Mouse (Mus musculus): ENCODE results near the gene Sdccag8. TPM values are rescaled to one million over a fixed set of nuclear protein-coding genes. Genes with fewer than 3 reads are reported as not detected.

The Sdccag8 gene
- polyA plus RNA-seq, 1 experiment = 4.0 TPM

DNA sequence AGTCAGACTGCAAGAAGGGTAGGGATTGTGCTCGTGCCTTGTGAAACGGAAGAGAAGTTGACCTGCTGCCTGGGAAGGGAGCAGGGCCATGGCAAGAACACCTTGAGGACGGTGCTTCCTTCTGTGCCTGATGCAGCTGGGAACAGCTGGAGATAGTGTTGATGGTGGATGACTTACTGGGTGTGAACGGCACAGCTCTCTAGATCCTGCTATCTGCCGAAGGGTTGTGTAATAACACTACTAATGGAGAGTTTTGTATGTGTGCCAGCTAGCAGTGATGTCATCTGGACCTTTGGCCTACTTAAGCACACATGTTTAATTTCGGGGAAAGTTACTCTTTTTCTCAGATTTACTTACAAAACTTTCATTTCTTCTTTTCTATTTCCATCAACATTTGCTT lies 4.3 kb downstream of the Sdccag8 start:
- TF ChIP-seq POLR2A (IDR thresholded peaks at IDR 0.05; ENCODE audit: low read depth, low read length) (no peak), CTCF (IDR thresholded peaks at IDR 0.05; ENCODE audit: extremely low read depth, insufficient read depth, insufficient read length, insufficient replicate concordance) (no peak)
- Histone ChIP-seq H3K4me1 (ENCODE audit: control insufficient read depth, insufficient read depth, insufficient read length) (peaks cover 8% of the 10 kb centered on the region; the same call in 1 of the 2 replicates), H3K27ac (ENCODE audit: insufficient read depth, low read length) (peak overlapping the region; percentile 22; the same call in 1 of the 2 replicates), H3K36me3 (ENCODE audit: control insufficient read depth, insufficient read depth, low read length) (no peaks in the 10 kb centered on the region), H3K4me3 (ENCODE audit: extremely low read depth, insufficient read depth, insufficient read length) (no peak overlapping the region), H3K27me3 (ENCODE audit: control insufficient read depth, insufficient read depth, low read length) (no peaks in the 10 kb centered on the region)
- 58% methylated on average over 6 of the region's 6 CpGs for WGBS
- DNase-seq (ENCODE audit: low read depth in 1 of 2, low spot score in 2 of 2) = no peak

DNA sequence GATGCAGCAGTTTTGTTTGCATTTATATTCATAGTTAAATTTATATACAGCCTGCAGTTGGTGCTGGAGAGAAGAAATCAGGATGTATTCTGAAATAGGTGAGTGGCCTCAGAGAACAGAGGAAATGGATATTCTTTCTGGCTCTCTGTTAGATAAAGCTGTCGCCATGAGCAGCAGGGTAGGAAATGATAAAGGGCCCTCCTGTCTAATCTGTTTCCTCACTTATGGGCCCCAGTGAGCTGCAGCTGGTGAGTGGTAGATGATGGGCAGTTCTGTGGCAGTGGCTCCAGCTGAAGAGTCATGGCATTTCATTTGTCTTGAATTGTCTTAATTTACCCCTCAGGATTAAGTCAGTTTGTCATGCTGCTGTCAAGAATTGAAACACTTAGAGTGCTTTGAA lies 7.5 kb downstream of the Sdccag8 start:
- Histone ChIP-seq H3K27me3 (ENCODE audit: control insufficient read depth, insufficient read depth, low read length) (no peaks in the 10 kb centered on the region), H3K36me3 (ENCODE audit: control insufficient read depth, insufficient read depth, low read length) (no peaks in the 10 kb centered on the region), H3K27ac (ENCODE audit: insufficient read depth, low read length) (no peak overlapping the region), H3K4me3 (ENCODE audit: extremely low read depth, insufficient read depth, insufficient read length) (no peak overlapping the region), H3K4me1 (ENCODE audit: control insufficient read depth, insufficient read depth, insufficient read length) (peaks cover 15% of the 10 kb centered on the region)
- no peak for DNase-seq (ENCODE audit: low read depth in 1 of 2, low spot score in 2 of 2)
- WGBS = 31% methylated on average over 1 of the region's 1 CpGs
- TF ChIP-seq POLR2A (IDR thresholded peaks at IDR 0.05; ENCODE audit: low read depth, low read length) (no peak), CTCF (IDR thresholded peaks at IDR 0.05; ENCODE audit: extremely low read depth, insufficient read depth, insufficient read length, insufficient replicate concordance) (no peak)

DNA sequence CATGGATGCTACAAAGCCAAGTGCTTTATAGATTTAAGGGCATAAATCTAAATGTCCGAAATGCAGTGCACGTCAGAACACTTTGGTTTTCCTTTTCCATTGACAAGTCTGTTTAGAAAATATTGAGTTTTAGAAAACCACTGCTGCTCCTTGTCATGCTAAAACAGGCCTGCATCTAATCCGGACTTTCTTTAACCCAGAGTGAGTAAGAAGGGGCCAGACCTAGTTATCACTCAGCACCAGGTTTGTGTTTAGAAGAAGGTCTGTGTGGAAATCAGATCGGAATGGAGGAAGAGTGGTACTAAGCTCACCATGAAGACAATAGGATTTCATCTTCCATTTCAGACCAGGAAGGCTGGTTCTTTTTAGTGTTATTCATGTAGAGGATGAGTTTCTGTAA lies 8.5 kb downstream of the Sdccag8 start:
- WGBS = 89% methylated on average over 4 of the region's 4 CpGs
- no peak for TF ChIP-seq CTCF (IDR thresholded peaks at IDR 0.05; ENCODE audit: extremely low read depth, insufficient read depth, insufficient read length, insufficient replicate concordance)
- TF ChIP-seq POLR2A (IDR thresholded peaks at IDR 0.05; ENCODE audit: low read depth, low read length) = no peak
- H3K36me3 ChIP-seq (ENCODE audit: control insufficient read depth, insufficient read depth, low read length) = no peaks in the 10 kb centered on the region
- no peak overlapping the region for H3K4me3 ChIP-seq (ENCODE audit: extremely low read depth, insufficient read depth, insufficient read length)
- H3K27ac ChIP-seq (ENCODE audit: insufficient read depth, low read length) = no peak overlapping the region
- H3K27me3 ChIP-seq (ENCODE audit: control insufficient read depth, insufficient read depth, low read length) = no peaks in the 10 kb centered on the region
- DNase-seq (ENCODE audit: low read depth in 1 of 2, low spot score in 2 of 2) = no peak
- peaks cover 23% of the 10 kb centered on the region for H3K4me1 ChIP-seq (ENCODE audit: control insufficient read depth, insufficient read depth, insufficient read length)

DNA sequence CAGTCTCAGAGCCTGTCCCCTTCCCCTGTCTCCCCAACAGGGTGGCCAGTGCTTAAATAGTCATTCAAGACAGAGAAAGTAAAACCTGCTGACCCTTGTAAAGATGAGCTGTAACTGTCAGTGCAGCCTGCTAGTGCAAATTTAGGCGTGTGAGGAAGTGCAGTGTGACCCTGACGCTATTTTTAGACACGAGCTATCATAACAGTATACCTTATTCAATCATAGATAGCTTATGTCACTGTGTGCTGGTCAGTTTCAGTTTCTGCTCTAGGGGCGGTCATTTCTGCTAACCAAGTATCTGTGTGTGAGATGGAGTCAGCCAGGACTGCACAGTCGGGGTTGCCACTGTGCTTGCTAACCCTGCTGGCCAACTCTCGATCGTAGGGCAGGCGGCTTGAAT lies 9.4 kb downstream of the Sdccag8 start:
- Histone ChIP-seq H3K27ac (ENCODE audit: insufficient read depth, low read length) (peak overlapping the region; percentile 60), H3K36me3 (ENCODE audit: control insufficient read depth, insufficient read depth, low read length) (no peaks in the 10 kb centered on the region), H3K27me3 (ENCODE audit: control insufficient read depth, insufficient read depth, low read length) (no peaks in the 10 kb centered on the region), H3K4me1 (ENCODE audit: control insufficient read depth, insufficient read depth, insufficient read length) (peaks cover 17% of the 10 kb centered on the region), H3K4me3 (ENCODE audit: extremely low read depth, insufficient read depth, insufficient read length) (no peak overlapping the region)
- TF ChIP-seq CTCF (IDR thresholded peaks at IDR 0.05; ENCODE audit: extremely low read depth, insufficient read depth, insufficient read length, insufficient replicate concordance) (no peak), POLR2A (IDR thresholded peaks at IDR 0.05; ENCODE audit: low read depth, low read length) (no peak)
- 45% methylated on average over 8 of the region's 8 CpGs for WGBS
- DNase-seq (ENCODE audit: low read depth in 1 of 2, low spot score in 2 of 2) = no peak

DNA sequence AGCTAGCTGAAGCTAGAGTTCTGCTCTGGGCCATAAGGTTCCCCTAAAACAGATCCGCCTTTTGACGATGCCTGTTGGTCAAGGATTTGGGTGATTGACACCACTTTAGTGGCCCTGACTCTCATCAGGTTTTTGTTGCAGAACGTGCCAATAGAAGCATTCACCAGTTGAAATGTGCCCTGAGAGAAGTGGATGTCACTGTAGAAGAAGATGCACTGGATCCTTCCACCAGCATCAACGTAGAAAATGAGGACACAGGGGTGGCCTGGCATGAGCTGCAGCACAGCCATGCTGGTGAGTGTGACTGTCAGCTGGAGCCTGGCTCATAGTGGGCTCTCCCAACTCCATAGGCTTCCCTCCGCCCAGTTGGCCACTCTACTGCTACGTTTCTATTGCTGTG lies 10.2 kb downstream of the Sdccag8 start:
- no peak for DNase-seq (ENCODE audit: low read depth in 1 of 2, low spot score in 2 of 2)
- Histone ChIP-seq H3K36me3 (ENCODE audit: control insufficient read depth, insufficient read depth, low read length) (no peaks in the 10 kb centered on the region), H3K27ac (ENCODE audit: insufficient read depth, low read length) (no peak overlapping the region; the same call in 1 of the 2 replicates), H3K4me1 (ENCODE audit: control insufficient read depth, insufficient read depth, insufficient read length) (peaks cover 17% of the 10 kb centered on the region), H3K4me3 (ENCODE audit: extremely low read depth, insufficient read depth, insufficient read length) (no peak overlapping the region), H3K27me3 (ENCODE audit: control insufficient read depth, insufficient read depth, low read length) (no peaks in the 10 kb centered on the region)
- TF ChIP-seq POLR2A (IDR thresholded peaks at IDR 0.05; ENCODE audit: low read depth, low read length) = no peak
- no peak for TF ChIP-seq CTCF (IDR thresholded peaks at IDR 0.05; ENCODE audit: extremely low read depth, insufficient read depth, insufficient read length, insufficient replicate concordance)
- 91% methylated on average over 6 of the region's 6 CpGs for WGBS

DNA sequence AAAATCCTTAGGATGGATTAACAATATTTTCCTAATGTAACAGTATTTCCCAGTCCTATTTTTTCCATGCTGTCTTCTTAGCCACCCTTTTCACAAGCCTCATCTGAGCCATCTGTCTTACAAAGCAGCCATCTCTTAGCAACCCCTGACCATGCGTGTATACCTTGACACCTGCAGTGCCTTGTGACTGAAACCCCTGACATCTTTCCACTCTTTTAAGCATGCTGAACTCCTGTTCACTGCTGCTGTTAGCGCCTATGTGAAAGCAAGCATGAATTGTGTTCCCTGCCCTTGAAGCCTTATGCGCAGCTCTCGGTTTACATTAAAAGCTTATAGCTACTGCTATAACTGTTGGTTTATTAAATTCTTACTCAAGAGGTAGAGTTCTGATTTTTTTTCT lies 10.6 kb downstream of the Sdccag8 start:
- Histone ChIP-seq H3K4me3 (ENCODE audit: extremely low read depth, insufficient read depth, insufficient read length) (no peak overlapping the region), H3K27ac (ENCODE audit: insufficient read depth, low read length) (no peak overlapping the region), H3K27me3 (ENCODE audit: control insufficient read depth, insufficient read depth, low read length) (no peaks in the 10 kb centered on the region), H3K4me1 (ENCODE audit: control insufficient read depth, insufficient read depth, insufficient read length) (peaks cover 17% of the 10 kb centered on the region), H3K36me3 (ENCODE audit: control insufficient read depth, insufficient read depth, low read length) (no peaks in the 10 kb centered on the region)
- DNase-seq (ENCODE audit: low read depth in 1 of 2, low spot score in 2 of 2) = no peak
- TF ChIP-seq CTCF (IDR thresholded peaks at IDR 0.05; ENCODE audit: extremely low read depth, insufficient read depth, insufficient read length, insufficient replicate concordance) = no peak
- TF ChIP-seq POLR2A (IDR thresholded peaks at IDR 0.05; ENCODE audit: low read depth, low read length) = no peak
- WGBS = 72% methylated on average over 4 of the region's 4 CpGs

DNA sequence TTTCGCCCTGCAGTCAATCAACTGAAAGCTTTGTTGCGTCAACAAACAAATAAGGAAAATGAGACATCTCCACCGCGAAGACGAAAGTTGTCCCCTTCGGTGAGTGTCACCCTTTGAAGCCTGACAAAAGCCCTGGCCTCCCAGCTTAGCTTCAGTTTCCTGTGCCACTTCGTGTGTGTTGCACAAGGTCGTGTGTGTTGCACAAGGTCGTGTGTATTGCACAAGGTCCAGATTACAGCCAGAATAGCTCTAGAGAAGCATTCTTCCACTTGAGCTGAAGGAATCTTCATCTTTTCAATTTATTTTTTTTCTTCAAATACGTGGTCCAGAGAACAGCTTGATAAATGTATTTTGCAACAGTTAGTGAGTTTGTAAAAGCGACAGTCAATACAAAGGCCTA lies 11.7 kb downstream of the Sdccag8 start:
- 77% methylated on average over 11 of the region's 11 CpGs for WGBS
- no peak for TF ChIP-seq CTCF (IDR thresholded peaks at IDR 0.05; ENCODE audit: extremely low read depth, insufficient read depth, insufficient read length, insufficient replicate concordance)
- TF ChIP-seq POLR2A (IDR thresholded peaks at IDR 0.05; ENCODE audit: low read depth, low read length) = no peak
- peaks cover 17% of the 10 kb centered on the region for H3K4me1 ChIP-seq (ENCODE audit: control insufficient read depth, insufficient read depth, insufficient read length)
- no peaks in the 10 kb centered on the region for H3K27me3 ChIP-seq (ENCODE audit: control insufficient read depth, insufficient read depth, low read length)
- no peak for DNase-seq (ENCODE audit: low read depth in 1 of 2, low spot score in 2 of 2)
- no peak overlapping the region for H3K27ac ChIP-seq (ENCODE audit: insufficient read depth, low read length)
- no peak overlapping the region for H3K4me3 ChIP-seq (ENCODE audit: extremely low read depth, insufficient read depth, insufficient read length)
- H3K36me3 ChIP-seq (ENCODE audit: control insufficient read depth, insufficient read depth, low read length) = no peaks in the 10 kb centered on the region
